Mouse (Mus musculus): ENCODE results near the gene Trp53i11. TPM values are rescaled to one million over a fixed set of nuclear protein-coding genes. Genes with fewer than 3 reads are reported as not detected.
A peak's percentile ranks its signal among the peaks of the same experiment; 100 is the strongest.

The Trp53i11 gene
- polyA plus RNA-seq, 1 experiment from 2014 or later: 90.5 TPM

GRCm38 (mm10) chr2:93161914-93162664 is 25.3 kb upstream of the Trp53i11 start:
- WGBS: 84% methylated on average over 7 of the region's 7 CpGs
- Histone ChIP-seq H3K36me3 (no peaks in the 10 kb centered on the region), H3K27me3 (no peaks in the 10 kb centered on the region), H3K27ac (replicated peaks) (no peak overlapping the region), H3K4me2 (replicated peaks) (no peak overlapping the region), H3K9me3 (no peaks in the 10 kb centered on the region), H3K4me1 (peaks cover 14% of the 10 kb centered on the region), H3K9ac (replicated peaks) (no peak overlapping the region), H3K4me3 (no peak overlapping the region)
- no peak for ATAC-seq (replicated peaks)

DNA sequence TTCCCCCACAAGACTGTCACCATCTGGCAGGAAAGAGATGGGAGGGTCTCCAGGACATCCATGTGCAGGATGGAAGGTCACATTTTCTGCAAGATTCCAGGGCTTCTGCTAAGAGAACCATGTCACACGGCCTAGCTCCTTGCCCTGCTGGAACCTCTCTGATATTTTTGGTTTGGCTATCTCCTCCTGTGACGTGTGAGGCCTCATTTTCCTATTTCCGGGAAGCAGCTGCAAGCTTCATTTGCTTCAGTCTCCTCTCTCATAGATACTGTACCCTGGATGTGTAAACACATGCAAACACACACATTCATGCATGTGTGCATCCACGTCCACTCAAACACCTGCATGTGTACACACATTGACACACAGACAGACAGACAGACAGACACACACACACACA is 24.6 kb upstream of the Trp53i11 start:
- no peak for ATAC-seq (replicated peaks)
- Histone ChIP-seq H3K27me3 (no peaks in the 10 kb centered on the region), H3K4me3 (no peak overlapping the region), H3K9ac (replicated peaks) (no peak overlapping the region), H3K9me3 (no peaks in the 10 kb centered on the region), H3K27ac (replicated peaks) (no peak overlapping the region), H3K4me1 (peaks cover 14% of the 10 kb centered on the region), H3K36me3 (no peaks in the 10 kb centered on the region), H3K4me2 (replicated peaks) (no peak overlapping the region)
- WGBS: 73% methylated on average over 4 of the region's 4 CpGs

GRCm38 (mm10) chr2:93163317-93163716 is 24.0 kb upstream of the Trp53i11 start:
- H3K4me2 ChIP-seq (replicated peaks): no peak overlapping the region
- H3K27ac ChIP-seq (replicated peaks): no peak overlapping the region
- ATAC-seq (replicated peaks): 0 out of 2 replicates have a peak, but pooled peaks have one; percentile 21
- H3K4me3 ChIP-seq: no peak overlapping the region
- no peaks in the 10 kb centered on the region for H3K9me3 ChIP-seq
- no peaks in the 10 kb centered on the region for H3K27me3 ChIP-seq
- no peaks in the 10 kb centered on the region for H3K36me3 ChIP-seq
- 8% methylated on average over 2 of the region's 2 CpGs for WGBS
- H3K4me1 ChIP-seq: peaks cover 14% of the 10 kb centered on the region
- no peak overlapping the region for H3K9ac ChIP-seq (replicated peaks)

GRCm38 (mm10) chr2:93163750-93164335 is 23.5 kb upstream of the Trp53i11 start:
- Histone ChIP-seq H3K9ac (replicated peaks) (no peak overlapping the region), H3K4me3 (no peak overlapping the region), H3K27me3 (no peaks in the 10 kb centered on the region), H3K27ac (replicated peaks) (no peak overlapping the region), H3K4me2 (replicated peaks) (no peak overlapping the region), H3K9me3 (no peaks in the 10 kb centered on the region), H3K4me1 (peaks cover 14% of the 10 kb centered on the region), H3K36me3 (no peaks in the 10 kb centered on the region)
- ATAC-seq (replicated peaks): no peak
- WGBS: 86% methylated on average over 6 of the region's 6 CpGs

DNA sequence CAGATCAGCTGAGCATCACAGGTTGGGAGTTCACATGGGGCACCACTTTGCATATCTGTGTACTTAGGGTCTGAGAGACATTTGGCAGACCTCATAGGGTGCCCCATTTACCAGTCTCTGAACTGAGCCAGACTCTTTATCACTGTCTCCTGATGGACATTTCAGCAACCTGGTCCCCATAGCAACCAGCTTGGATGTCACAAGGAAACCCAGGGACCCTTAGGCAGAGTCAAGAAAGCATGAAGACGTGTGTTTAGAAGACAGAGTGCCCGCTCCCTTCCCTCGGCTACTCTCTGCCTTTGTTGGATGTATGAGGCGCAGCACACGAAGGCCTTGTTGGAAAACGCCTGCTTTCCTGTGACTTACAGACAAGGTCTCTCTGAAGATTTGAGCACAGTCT is 21.1 kb upstream of the Trp53i11 start:
- no peaks in the 10 kb centered on the region for H3K36me3 ChIP-seq
- peaks cover 22% of the 10 kb centered on the region for H3K4me1 ChIP-seq
- no peak overlapping the region for H3K9ac ChIP-seq (replicated peaks)
- H3K27me3 ChIP-seq: no peaks in the 10 kb centered on the region
- ATAC-seq (replicated peaks): no peak
- no peak overlapping the region for H3K4me2 ChIP-seq (replicated peaks)
- no peak overlapping the region for H3K4me3 ChIP-seq
- no peak overlapping the region; the same call in 1 of the 2 replicates for H3K27ac ChIP-seq (replicated peaks)
- H3K9me3 ChIP-seq: no peaks in the 10 kb centered on the region
- 79% methylated on average over 6 of the region's 6 CpGs for WGBS

DNA sequence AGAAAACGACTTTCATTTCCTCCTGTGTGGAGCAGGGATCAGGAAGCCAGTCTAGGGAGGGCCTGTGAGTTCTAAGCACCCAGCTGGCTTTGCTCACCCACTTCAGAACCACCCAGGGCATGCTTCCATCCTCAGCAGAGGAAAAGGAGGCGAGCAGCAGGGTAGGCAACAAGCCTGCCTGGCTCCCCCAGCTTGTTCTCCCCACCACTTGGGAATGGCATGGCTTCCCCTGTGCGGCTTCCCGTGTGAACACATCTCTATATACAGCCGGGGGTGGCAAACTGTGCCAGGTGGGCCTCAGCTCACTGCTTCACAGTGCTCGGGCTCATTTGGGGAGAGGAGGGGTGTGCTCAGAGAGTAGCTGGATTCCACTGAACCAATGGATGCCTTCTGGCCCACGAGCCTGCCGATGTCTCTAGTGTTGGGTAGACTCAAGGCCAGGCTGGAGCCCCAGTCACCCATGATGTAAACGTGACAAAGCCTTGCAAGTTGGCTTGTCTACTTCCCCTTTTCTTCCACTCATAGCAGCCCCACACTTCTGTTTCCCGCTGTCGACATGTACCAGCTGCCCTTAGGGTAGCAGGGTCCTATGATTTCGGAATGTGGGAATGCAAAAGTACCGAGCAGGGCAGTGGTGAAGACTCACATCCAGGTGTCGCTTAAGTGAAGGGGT is 20.5 kb upstream of the Trp53i11 start:
- Histone ChIP-seq H3K9me3 (no peaks in the 10 kb centered on the region), H3K27me3 (no peaks in the 10 kb centered on the region), H3K36me3 (no peaks in the 10 kb centered on the region), H3K4me3 (no peak overlapping the region), H3K9ac (replicated peaks) (no peak overlapping the region), H3K4me1 (peaks cover 27% of the 10 kb centered on the region), H3K27ac (replicated peaks) (no peak overlapping the region; the same call in 1 of the 2 replicates), H3K4me2 (replicated peaks) (no peak overlapping the region)
- ATAC-seq (replicated peaks): peak; percentile 48; the same call in 1 of the 2 replicates
- 80% methylated on average over 14 of the region's 14 CpGs for WGBS

DNA sequence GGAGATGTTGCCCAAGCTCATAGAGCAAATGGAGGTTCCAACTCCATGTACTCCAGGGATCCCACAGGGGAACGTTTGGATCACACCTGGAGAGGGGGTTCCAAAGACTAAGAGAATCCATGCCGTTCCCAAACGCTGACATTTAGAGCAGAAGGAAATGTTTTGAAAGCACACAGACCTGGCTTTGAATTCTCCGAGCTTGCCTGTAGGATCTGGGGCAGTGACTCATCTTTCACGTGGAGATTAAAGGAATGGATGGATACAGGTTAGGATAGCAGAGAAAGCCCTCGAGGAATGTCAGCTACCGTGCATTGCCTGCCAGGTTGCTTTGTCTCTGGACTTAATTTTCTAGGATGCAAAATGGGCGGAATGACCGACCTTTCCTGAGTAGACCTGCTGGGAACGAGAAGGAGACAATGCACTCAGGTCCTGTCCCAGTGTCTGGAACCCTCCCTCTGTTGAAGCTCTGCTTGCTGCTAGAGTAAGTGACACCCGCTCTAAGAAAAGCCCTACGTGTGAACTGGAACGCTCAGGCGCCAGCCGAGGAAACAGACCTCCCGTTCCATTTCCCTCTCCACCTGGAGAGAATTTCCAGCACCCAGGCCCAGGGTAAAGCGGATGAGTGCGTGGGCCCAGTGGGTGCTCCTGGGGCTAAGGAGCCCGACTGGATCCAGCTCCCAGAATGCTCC is 17.0 kb upstream of the Trp53i11 start:
- H3K36me3 ChIP-seq: no peaks in the 10 kb centered on the region
- H3K9ac ChIP-seq (replicated peaks): no peak overlapping the region
- no peak for ATAC-seq (replicated peaks)
- no peak overlapping the region for H3K4me2 ChIP-seq (replicated peaks)
- peaks cover 33% of the 10 kb centered on the region for H3K4me1 ChIP-seq
- no peak overlapping the region for H3K4me3 ChIP-seq
- WGBS: 67% methylated on average over 19 of the region's 19 CpGs
- no peaks in the 10 kb centered on the region for H3K9me3 ChIP-seq
- no peaks in the 10 kb centered on the region for H3K27me3 ChIP-seq
- H3K27ac ChIP-seq (replicated peaks): 0 out of 2 replicates have a peak overlapping the region, but pooled peaks have one; percentile 20

DNA sequence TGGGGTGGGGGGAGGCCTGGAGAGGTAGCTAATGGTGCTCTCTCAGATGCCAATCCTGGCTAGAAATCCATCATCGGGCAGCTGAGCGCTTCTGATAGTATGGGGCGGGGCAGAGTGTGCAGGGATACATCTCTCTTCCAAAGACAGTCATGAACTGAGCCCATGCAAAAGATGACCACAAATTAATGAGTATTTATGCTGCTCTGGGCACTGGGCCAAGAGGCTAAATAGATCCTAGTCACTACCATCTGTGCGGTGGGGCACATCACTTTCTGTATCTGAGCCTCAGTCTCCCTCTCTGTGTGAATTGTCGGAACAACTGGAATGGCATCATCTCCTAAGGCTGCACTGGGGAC is 16.5 kb upstream of the Trp53i11 start:
- Histone ChIP-seq H3K4me1 (peaks cover 39% of the 10 kb centered on the region), H3K9ac (replicated peaks) (no peak overlapping the region), H3K27me3 (no peaks in the 10 kb centered on the region), H3K36me3 (no peaks in the 10 kb centered on the region), H3K9me3 (no peaks in the 10 kb centered on the region), H3K4me2 (replicated peaks) (no peak overlapping the region), H3K27ac (replicated peaks) (0 out of 2 replicates have a peak overlapping the region, but pooled peaks have one; percentile 20), H3K4me3 (no peak overlapping the region)
- ATAC-seq (replicated peaks): no peak
- WGBS: 55% methylated on average over 5 of the region's 5 CpGs

- no peak overlapping the region for H3K4me2 ChIP-seq (replicated peaks)
- H3K4me1 ChIP-seq: peaks cover 46% of the 10 kb centered on the region
- no peak overlapping the region for H3K27ac ChIP-seq (replicated peaks)
- 76% methylated on average over 6 of the region's 6 CpGs for WGBS
- H3K4me3 ChIP-seq: no peak overlapping the region
- no peaks in the 10 kb centered on the region for H3K27me3 ChIP-seq
- no peak for ATAC-seq (replicated peaks)
- H3K36me3 ChIP-seq: no peaks in the 10 kb centered on the region
- no peak overlapping the region for H3K9ac ChIP-seq (replicated peaks)
- no peaks in the 10 kb centered on the region for H3K9me3 ChIP-seq
Observed at GRCm38 (mm10) chr2:93171929-93172328, 15.4 kb upstream of the Trp53i11 start.

DNA sequence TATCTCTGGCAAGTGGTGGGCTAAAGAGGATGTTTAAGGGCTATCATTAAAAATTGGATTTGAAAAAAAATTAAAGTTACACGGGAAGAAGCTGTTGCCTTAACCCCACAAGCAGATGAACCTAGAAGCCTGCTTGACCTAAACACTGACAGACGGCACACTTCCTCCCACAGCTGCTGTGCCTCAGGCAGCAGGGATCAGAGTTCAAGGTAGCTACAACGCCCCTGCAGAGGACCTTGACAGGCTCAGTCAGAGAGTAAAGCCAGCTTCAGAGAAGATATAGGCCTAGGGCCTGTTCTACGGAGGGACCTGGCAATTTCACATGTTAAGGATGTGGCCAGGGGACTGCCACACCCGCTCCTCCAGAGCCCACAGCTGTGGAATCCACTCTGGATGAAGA is 14.9 kb upstream of the Trp53i11 start:
- Histone ChIP-seq H3K36me3 (no peaks in the 10 kb centered on the region), H3K9me3 (no peaks in the 10 kb centered on the region), H3K4me1 (peaks cover 50% of the 10 kb centered on the region), H3K27ac (replicated peaks) (no peak overlapping the region), H3K9ac (replicated peaks) (no peak overlapping the region), H3K27me3 (no peaks in the 10 kb centered on the region), H3K4me3 (no peak overlapping the region), H3K4me2 (replicated peaks) (no peak overlapping the region)
- 73% methylated on average over 5 of the region's 5 CpGs for WGBS
- ATAC-seq (replicated peaks): no peak

- no peak for ATAC-seq (replicated peaks)
- Histone ChIP-seq H3K27me3 (no peaks in the 10 kb centered on the region), H3K9ac (replicated peaks) (no peak overlapping the region), H3K27ac (replicated peaks) (no peak overlapping the region), H3K4me2 (replicated peaks) (no peak overlapping the region), H3K4me3 (no peak overlapping the region), H3K36me3 (no peaks in the 10 kb centered on the region), H3K9me3 (no peaks in the 10 kb centered on the region), H3K4me1 (peaks cover 62% of the 10 kb centered on the region)
- 8% methylated on average over 5 of the region's 5 CpGs for WGBS
Observed at GRCm38 (mm10) chr2:93174159-93174558, 13.2 kb upstream of the Trp53i11 start.

DNA sequence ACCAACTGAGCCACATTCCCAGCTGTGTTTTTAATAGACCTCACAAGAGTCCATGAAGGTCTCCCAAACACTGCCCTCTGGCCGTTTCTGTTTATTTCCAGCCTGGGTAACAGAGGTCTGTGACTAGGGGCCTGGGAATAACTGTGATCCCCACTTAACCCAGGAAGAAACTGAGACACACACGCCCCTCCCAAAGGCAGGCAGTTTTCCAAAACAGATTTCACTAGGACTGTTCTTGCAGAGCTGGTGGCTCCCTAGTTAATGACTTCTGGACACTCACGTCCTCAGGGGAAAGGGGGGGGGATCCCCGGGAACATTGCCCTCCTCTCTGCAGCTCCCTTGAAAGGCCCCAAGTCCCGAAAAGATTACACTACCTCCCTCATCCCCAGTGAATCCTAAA is 12.1 kb upstream of the Trp53i11 start:
- Histone ChIP-seq H3K9ac (replicated peaks) (no peak overlapping the region), H3K27me3 (no peaks in the 10 kb centered on the region), H3K36me3 (no peaks in the 10 kb centered on the region), H3K9me3 (no peaks in the 10 kb centered on the region), H3K27ac (replicated peaks) (peak overlapping the region; percentile 86; the same call in 1 of the 2 replicates), H3K4me2 (replicated peaks) (no peak overlapping the region), H3K4me1 (peaks cover 73% of the 10 kb centered on the region), H3K4me3 (no peak overlapping the region)
- WGBS: 21% methylated on average over 5 of the region's 5 CpGs
- ATAC-seq (replicated peaks): no peak

Data from forebrain, embryonic 15.5 days (tissue).